In genomic region chr10:128282886-128283450, GRCm38 (mm10) we compare ENCODE assay signal across 34 mouse cellular contexts. TPM values are rescaled to one million over a fixed set of nuclear protein-coding genes. Genes with fewer than 3 reads are reported as not detected.
DNase-seq lines count a peak whose midpoint lies in the region; ATAC-seq and TF ChIP-seq lines count a peak whose summit lies in the region.
"Had no signal": no experiment of that assay in that cellular context is flagged by ENCODE, and none has a peak within 500 bp of the region (broad histone marks: within the 10 kb centered on the region; RNA-seq: fewer than 3 reads in every experiment).

No protein-coding gene starts in this region.

- no peak for TF ChIP-seq CTCF in cerebellum, adult 2 months (IDR thresholded peaks at IDR 0.05; ENCODE audit: borderline replicate concordance, insufficient read depth, low read depth, low read length)
- TF ChIP-seq CTCF in liver, postnatal 0 days (IDR thresholded peaks at IDR 0.05; ENCODE audit: low read depth) = no peak

- DNase-seq in cerebellum, adult 2 months = no peak
- DNase-seq in cerebellum, postnatal 4 days (ENCODE audit: low spot score in 2 of 2) = no peak
- DNase-seq in kidney, adult 18-20 months = peak; percentile 14
- DNase-seq in liver, postnatal 0 days = no peak
- no peak for DNase-seq in liver, embryonic 11.5 days (ENCODE audit: low spot score)
- DNase-seq: gastrocnemius, postnatal 25 days; heart, postnatal 4 days; layer of hippocampus, postnatal 36 days; lung, postnatal 4 days; right cerebral cortex, adult 18-20 months; spleen, adult 18-20 months; thymus, adult 2 months; thymus, postnatal 4 days had no signal

- 26% methylated on average over 20 of the region's 20 CpGs for WGBS in cerebellum, adult 2 months
- WGBS in kidney, embryonic 15.5 days = 71% methylated on average over 20 of the region's 20 CpGs
- 83% methylated on average over 20 of the region's 20 CpGs for WGBS in liver, postnatal 0 days (ENCODE audit: insufficient replicate concordance)
- 83% methylated on average over 20 of the region's 20 CpGs for WGBS in liver, embryonic 11.5 days

- H3K36me3 ChIP-seq in kidney, embryonic 15.5 days = peaks cover 61% of the 10 kb centered on the region
- peaks cover 84% of the 10 kb centered on the region for H3K36me3 ChIP-seq in liver, postnatal 0 days (replicated peaks; ENCODE audit: insufficient read depth, low read length)
- peaks cover 32% of the 10 kb centered on the region for H3K36me3 ChIP-seq in liver, embryonic 11.5 days (ENCODE audit: control insufficient read depth, insufficient read depth, low read length)

- TF ChIP-seq POLR2A in cerebellum, adult 2 months (IDR thresholded peaks at IDR 0.05; ENCODE audit: borderline replicate concordance, insufficient read depth, low read length) = no peak

- H3K27me3 ChIP-seq in cerebellum, adult 2 months (ENCODE audit: control insufficient read depth, insufficient read depth, low read length) = no peaks in the 10 kb centered on the region
- H3K27me3 ChIP-seq in kidney, embryonic 15.5 days = no peaks in the 10 kb centered on the region
- no peaks in the 10 kb centered on the region for H3K27me3 ChIP-seq in liver, postnatal 0 days (ENCODE audit: insufficient read depth, low read length)
- no peaks in the 10 kb centered on the region for H3K27me3 ChIP-seq in liver, embryonic 11.5 days (replicated peaks; ENCODE audit: control insufficient read depth, insufficient read depth, low read length)
- H3K27me3 ChIP-seq: forebrain, embryonic 15.5 days; limb, embryonic 15.5 days; megakaryocyte, embryonic 14.5 days; midbrain, embryonic 12.5 days; neural tube, embryonic 12.5 days had no signal

- H3K27ac ChIP-seq in cerebellum, adult 2 months (ENCODE audit: insufficient read depth, low read length) = peak overlapping the region; percentile 94
- no peak overlapping the region for H3K27ac ChIP-seq in kidney, embryonic 15.5 days
- H3K27ac ChIP-seq in liver, postnatal 0 days (ENCODE audit: low read depth) = 0 out of 2 replicates have a peak overlapping the region, but pooled peaks have one; percentile 6
- no peak overlapping the region for H3K27ac ChIP-seq in liver, embryonic 11.5 days (ENCODE audit: low read depth, low read length)
- H3K27ac ChIP-seq: forebrain, embryonic 10.5 days; forebrain, embryonic 15.5 days; heart, embryonic 10.5 days; hindbrain, embryonic 14.5 days; limb, embryonic 15.5 days; midbrain, embryonic 12.5 days; neural tube, embryonic 12.5 days had no signal

- no peak overlapping the region for H3K4me3 ChIP-seq in cerebellum, adult 2 months (replicated peaks; ENCODE audit: insufficient read depth, low read depth, low read length)
- no peak overlapping the region for H3K4me3 ChIP-seq in kidney, embryonic 15.5 days (replicated peaks)
- H3K4me3 ChIP-seq in liver, postnatal 0 days (ENCODE audit: low read depth, low read length) = no peak overlapping the region
- H3K4me3 ChIP-seq in liver, embryonic 11.5 days (ENCODE audit: low read depth, low read length) = no peak overlapping the region
- H3K4me3 ChIP-seq: forebrain, embryonic 10.5 days; forebrain, embryonic 15.5 days; heart, embryonic 10.5 days; limb, embryonic 15.5 days; megakaryocyte, embryonic 14.5 days; midbrain, embryonic 12.5 days; myocyte; neural tube, embryonic 12.5 days had no signal

- H3K9me3 ChIP-seq in kidney, embryonic 15.5 days (replicated peaks) = no peaks in the 10 kb centered on the region
- H3K9me3 ChIP-seq in liver, postnatal 0 days (ENCODE audit: low read length) = no peaks in the 10 kb centered on the region
- H3K9me3 ChIP-seq in liver, embryonic 11.5 days (ENCODE audit: control insufficient read depth, low read length) = no peaks in the 10 kb centered on the region
- H3K9me3 ChIP-seq: forebrain, embryonic 10.5 days; forebrain, embryonic 15.5 days; heart, embryonic 10.5 days; limb, embryonic 15.5 days; megakaryocyte, embryonic 14.5 days; midbrain, embryonic 12.5 days; neural tube, embryonic 12.5 days had no signal

- peaks cover 38% of the 10 kb centered on the region for H3K4me1 ChIP-seq in cerebellum, adult 2 months (ENCODE audit: control insufficient read depth, insufficient read depth, low read length)
- H3K4me1 ChIP-seq in kidney, embryonic 15.5 days = no peaks in the 10 kb centered on the region
- H3K4me1 ChIP-seq in liver, postnatal 0 days (ENCODE audit: insufficient read depth) = no peaks in the 10 kb centered on the region
- no peaks in the 10 kb centered on the region for H3K4me1 ChIP-seq in liver, embryonic 11.5 days (replicated peaks; ENCODE audit: control insufficient read depth, insufficient read depth, low read length)
- H3K4me1 ChIP-seq: forebrain, embryonic 15.5 days; limb, embryonic 15.5 days; midbrain, embryonic 12.5 days; neural tube, embryonic 12.5 days had no signal

- H3K9ac ChIP-seq in kidney, embryonic 15.5 days = no peak overlapping the region
- H3K9ac ChIP-seq in liver, postnatal 0 days (replicated peaks) = no peak overlapping the region
- no peak overlapping the region for H3K9ac ChIP-seq in liver, embryonic 11.5 days (ENCODE audit: low read depth, low read length)
- H3K9ac ChIP-seq: forebrain, embryonic 15.5 days; hindbrain, embryonic 14.5 days; limb, embryonic 15.5 days; midbrain, embryonic 12.5 days; neural tube, embryonic 12.5 days had no signal

- no peak for ATAC-seq in kidney, embryonic 15.5 days (replicated peaks; ENCODE audit: low FRiP score)
- no peak for ATAC-seq in liver, postnatal 0 days
- ATAC-seq in liver, embryonic 11.5 days (replicated peaks; ENCODE audit: low FRiP score) = no peak
- no peak for ATAC-seq in erythroblast, adult 5-6 weeks (replicated peaks; ENCODE audit: low FRiP score, poor library complexity, severe bottlenecking)
- ATAC-seq: inflammation-experienced regulatory T-cells, adult 6 months; lung, postnatal 0 days had no signal

- TF ChIP-seq EP300 in liver, postnatal 0 days (IDR thresholded peaks at IDR 0.05; ENCODE audit: low read depth) = no peak

- no peak overlapping the region for H3K4me2 ChIP-seq in kidney, embryonic 15.5 days
- no peak overlapping the region for H3K4me2 ChIP-seq in liver, postnatal 0 days (ENCODE audit: low read depth, low read length)
- no peak overlapping the region for H3K4me2 ChIP-seq in liver, embryonic 11.5 days
- H3K4me2 ChIP-seq: forebrain, embryonic 15.5 days; hindbrain, embryonic 14.5 days; limb, embryonic 15.5 days; midbrain, embryonic 12.5 days; neural tube, embryonic 12.5 days had no signal

RNA-seq across cellular contexts. Expression of gene Stat2, which starts 12.6 kb away (rescaled TPM):
- 94.4 and 110 TPM in 2 replicates for polyA plus RNA-seq in cerebellum, adult 2 months (2012; rRNA removed)
- polyA plus RNA-seq in kidney, embryonic 15.5 days (2015; fragmentation: Nextera tagmentation; extraction: Ambion mirVana) = 11.8 and 14.2 TPM in 2 replicates
- 11.3 and 12.1 TPM in 2 replicates for polyA plus RNA-seq in liver, postnatal 0 days (2015; fragmentation: Nextera tagmentation; extraction: Ambion mirVana)
- polyA plus RNA-seq in liver, embryonic 11.5 days (2014; fragmentation: Nextera tagmentation; extraction: Ambion mirVana) = 12.5 and 14.9 TPM in 2 replicates
- 14.8 and 25.1 TPM in 2 replicates for total RNA-seq in erythroblast, adult 5-6 weeks (2015; ENCODE audit: low replicate concordance)
- 16.0 and 25.2 TPM in 2 replicates for total RNA-seq in erythroblast, adult 5-6 weeks (2017; ENCODE audit: low replicate concordance)

RNA-seq across cellular contexts. Expression of gene Apof, which starts 14.5 kb away (rescaled TPM):
- polyA plus RNA-seq in cerebellum, adult 2 months (2012; rRNA removed) = not detected in 2 replicates
- polyA plus RNA-seq in kidney, embryonic 15.5 days (2015; fragmentation: Nextera tagmentation; extraction: Ambion mirVana) = 0.48 and 2.5 TPM in 2 replicates
- polyA plus RNA-seq in liver, postnatal 0 days (2015; fragmentation: Nextera tagmentation; extraction: Ambion mirVana) = 1,289 and 1,338 TPM in 2 replicates
- 25.0 and 28.0 TPM in 2 replicates for polyA plus RNA-seq in liver, embryonic 11.5 days (2014; fragmentation: Nextera tagmentation; extraction: Ambion mirVana)
- total RNA-seq in erythroblast, adult 5-6 weeks (2015; ENCODE audit: low replicate concordance) = not detected in 2 replicates
- not detected in 2 replicates for total RNA-seq in erythroblast, adult 5-6 weeks (2017; ENCODE audit: low replicate concordance)
- total RNA-seq: gastrocnemius, postnatal 25 days; heart, postnatal 4 days; layer of hippocampus, postnatal 36 days; left cerebral cortex, postnatal 4 days; midbrain, postnatal 0 days had no signal
- polyA plus RNA-seq: embryonic facial prominence, embryonic 11.5 days; forebrain, embryonic 10.5 days; forebrain, embryonic 15.5 days; hindbrain, embryonic 14.5 days; inflammation-experienced regulatory T-cells, adult 6 months; lung, postnatal 0 days; midbrain, embryonic 12.5 days; myocyte; neural tube, embryonic 12.5 days had no signal

RNA-seq across cellular contexts. Expression of gene Il23a, which starts 15.6 kb away (rescaled TPM):
- polyA plus RNA-seq in cerebellum, adult 2 months (2012; rRNA removed) = 1.2 and 1.8 TPM in 2 replicates
- 0.21 and 0.40 TPM in 2 replicates for polyA plus RNA-seq in kidney, embryonic 15.5 days (2015; fragmentation: Nextera tagmentation; extraction: Ambion mirVana)
- polyA plus RNA-seq in liver, postnatal 0 days (2015; fragmentation: Nextera tagmentation; extraction: Ambion mirVana) = not detected in 2 replicates
- 0.12 and 0.22 TPM in 2 replicates for polyA plus RNA-seq in liver, embryonic 11.5 days (2014; fragmentation: Nextera tagmentation; extraction: Ambion mirVana)
- total RNA-seq in erythroblast, adult 5-6 weeks (2015; ENCODE audit: low replicate concordance) = not detected in 2 replicates
- total RNA-seq in erythroblast, adult 5-6 weeks (2017; ENCODE audit: low replicate concordance) = not detected in 2 replicates
- total RNA-seq: adrenal gland, adult 18-20 months; adrenal gland, postnatal 4 days; gastrocnemius, adult 18-20 months; gastrocnemius, postnatal 25 days; left cerebral cortex, postnatal 4 days; midbrain, postnatal 0 days had no signal
- polyA plus RNA-seq: embryonic facial prominence, embryonic 11.5 days; forebrain, embryonic 10.5 days; forebrain, embryonic 15.5 days; inflammation-experienced regulatory T-cells, adult 6 months; midbrain, embryonic 12.5 days; midbrain, postnatal 0 days had no signal

RNA-seq across cellular contexts. Expression of gene Pan2, which starts 20.2 kb away (rescaled TPM):
- 42.6 and 48.5 TPM in 2 replicates for polyA plus RNA-seq in cerebellum, adult 2 months (2012; rRNA removed)
- polyA plus RNA-seq in kidney, embryonic 15.5 days (2015; fragmentation: Nextera tagmentation; extraction: Ambion mirVana) = 38.4 and 41.7 TPM in 2 replicates
- polyA plus RNA-seq in liver, postnatal 0 days (2015; fragmentation: Nextera tagmentation; extraction: Ambion mirVana) = 9.2 and 10.2 TPM in 2 replicates
- polyA plus RNA-seq in liver, embryonic 11.5 days (2014; fragmentation: Nextera tagmentation; extraction: Ambion mirVana) = 27.8 and 29.9 TPM in 2 replicates
- 7.9 and 8.8 TPM in 2 replicates for total RNA-seq in erythroblast, adult 5-6 weeks (2015; ENCODE audit: low replicate concordance)
- total RNA-seq in erythroblast, adult 5-6 weeks (2017; ENCODE audit: low replicate concordance) = 7.5 and 8.9 TPM in 2 replicates

RNA-seq across cellular contexts. Expression of gene Apon, which starts 29.1 kb away (rescaled TPM):
- polyA plus RNA-seq in cerebellum, adult 2 months (2012; rRNA removed) = not detected in 2 replicates
- 0.40 and 0.45 TPM in 2 replicates for polyA plus RNA-seq in kidney, embryonic 15.5 days (2015; fragmentation: Nextera tagmentation; extraction: Ambion mirVana)
- polyA plus RNA-seq in liver, postnatal 0 days (2015; fragmentation: Nextera tagmentation; extraction: Ambion mirVana) = 41.8 and 42.4 TPM in 2 replicates
- polyA plus RNA-seq in liver, embryonic 11.5 days (2014; fragmentation: Nextera tagmentation; extraction: Ambion mirVana) = 0.43 and 0.92 TPM in 2 replicates
- 1.7 TPM in 1 of 2 replicates, not detected in the other for total RNA-seq in erythroblast, adult 5-6 weeks (2015; ENCODE audit: low replicate concordance)
- total RNA-seq in erythroblast, adult 5-6 weeks (2017; ENCODE audit: low replicate concordance) = 1.5 TPM in 1 of 2 replicates, not detected in the other
- total RNA-seq: adrenal gland, adult 18-20 months; gastrocnemius, postnatal 25 days; layer of hippocampus, postnatal 36 days; left cerebral cortex, postnatal 4 days; midbrain, postnatal 0 days had no signal
- polyA plus RNA-seq: frontal cortex, adult 2 months; heart, embryonic 16.5 days; lung, postnatal 0 days; midbrain, postnatal 0 days had no signal

Comparison
In these comparisons a context has a peak if more than half of its experiments do, and no peak if none do; other contexts are left out.
1. H3K27ac ChIP-seq: peak in cerebellum, adult 2 months (single experiment) and liver, postnatal 0 days (single experiment); none in kidney, embryonic 15.5 days (single experiment) and liver, embryonic 11.5 days (single experiment).
2. RNA of gene Apof, which starts 14.5 kb away (polyA plus RNA-seq): 1,289 to 1,338 TPM in liver, postnatal 0 days; 25.0 to 28.0 TPM in liver, embryonic 11.5 days, 0.48 to 2.5 TPM in kidney, embryonic 15.5 days and not detected in cerebellum, adult 2 months; every median in the first group is over 10 times any median in the second.